Mouse (Mus musculus) E14TG2a.4 (cell line): ENCODE data around the gene Dhx57.

Experiments used
- CTCF ChIP-seq: conservative IDR thresholded peaks from 2 replicates; pipeline ENCODE4 v1.5.1; 2014; ENCODE audit warnings: low read length
- NANOG ChIP-seq: IDR thresholded peaks from 2 replicates; pipeline ENCODE4 v1.6.1; 2014; ENCODE audit warnings: borderline replicate concordance, low read length, mixed read lengths
- POU5F1 ChIP-seq: IDR thresholded peaks from 2 replicates; pipeline ENCODE4 v1.6.1; 2014; ENCODE audit warnings: low read length, borderline replicate concordance

DNA sequence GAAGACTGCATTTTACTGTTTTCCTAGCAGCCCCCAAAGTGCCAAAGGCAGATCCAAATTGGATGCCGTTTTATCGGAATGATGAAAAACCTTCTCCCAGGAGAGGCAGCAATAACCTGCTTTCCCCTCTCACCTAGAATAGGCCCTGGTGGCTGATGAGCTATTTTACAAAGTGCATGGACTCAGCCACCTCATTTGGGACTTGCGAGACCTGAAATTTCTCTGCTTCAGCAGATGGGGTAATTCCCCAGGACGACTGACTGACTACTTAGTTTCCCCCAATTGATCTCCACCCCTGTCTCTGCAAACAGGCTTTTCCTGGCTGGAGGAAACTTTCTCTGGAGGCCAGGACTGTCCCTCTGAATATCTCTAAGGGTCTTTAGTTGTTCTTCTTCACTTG, 32.7 kb upstream of the Dhx57 start:
- TF ChIP-seq CTCF (no peak), POU5F1 (no peak), NANOG (no peak)
